Mouse (Mus musculus) myocyte (in vitro differentiated cells): ENCODE results near the gene Iqcf3.

ENCODE experiments used
- CEBPB ChIP-seq: IDR thresholded peaks from 2 replicates; pipeline ENCODE4 v1.6.1; 2011; ENCODE audit warnings: mild to moderate bottlenecking, moderate library complexity; ENCODE audit not compliant: poor library complexity, insufficient read depth, severe bottlenecking
- E2F4 ChIP-seq: IDR thresholded peaks from one replicate; pipeline ENCODE4 v1.6.1; 2011; ENCODE audit warnings: mild to moderate bottlenecking, control low read depth, moderate library complexity; ENCODE audit not compliant: insufficient read depth
- MAX ChIP-seq: IDR thresholded peaks from one replicate; pipeline ENCODE4 v1.6.1; 2011; ENCODE audit warnings: low read depth, mild to moderate bottlenecking, control low read depth
- MYOD1 ChIP-seq, 3 experiments: IDR thresholded peaks; one replicate each; pipeline ENCODE4 v1.6.1; 2011; ENCODE audit warnings: control low read depth in 2 of 3, low read depth in 2 of 3, mild to moderate bottlenecking in 2 of 3, moderate library complexity in 1 of 3; ENCODE audit not compliant: insufficient read length in 2 of 3, control insufficient read depth in 1 of 3
- POLR2A ChIP-seq: IDR thresholded peaks from one replicate; pipeline ENCODE4 v1.6.1; 2011; ENCODE audit warnings: low read depth, mild to moderate bottlenecking, control low read depth, moderate library complexity; ENCODE audit not compliant: insufficient read length
- REST ChIP-seq: IDR thresholded peaks from one replicate; pipeline ENCODE4 v1.6.1; 2011; ENCODE audit warnings: mild to moderate bottlenecking, control low read depth, moderate library complexity; ENCODE audit not compliant: insufficient read depth, insufficient read length
- SRF ChIP-seq: IDR thresholded peaks from one replicate; pipeline ENCODE4 v1.6.1; 2011; ENCODE audit warnings: low read depth; ENCODE audit not compliant: control insufficient read depth, insufficient read length
- TCF12 ChIP-seq: IDR thresholded peaks from one replicate; pipeline ENCODE4 v1.6.1; 2011; ENCODE audit warnings: mild to moderate bottlenecking, control low read depth; ENCODE audit not compliant: poor library complexity, insufficient read depth, severe bottlenecking
- TCF3 ChIP-seq: IDR thresholded peaks from one replicate; pipeline ENCODE4 v1.6.1; 2011; ENCODE audit warnings: low read depth, control low read depth; ENCODE audit not compliant: insufficient read length
- USF1 ChIP-seq: IDR thresholded peaks from one replicate; pipeline ENCODE4 v1.6.1; 2011; ENCODE audit warnings: low read depth, mild to moderate bottlenecking, control low read depth, moderate library complexity

DNA sequence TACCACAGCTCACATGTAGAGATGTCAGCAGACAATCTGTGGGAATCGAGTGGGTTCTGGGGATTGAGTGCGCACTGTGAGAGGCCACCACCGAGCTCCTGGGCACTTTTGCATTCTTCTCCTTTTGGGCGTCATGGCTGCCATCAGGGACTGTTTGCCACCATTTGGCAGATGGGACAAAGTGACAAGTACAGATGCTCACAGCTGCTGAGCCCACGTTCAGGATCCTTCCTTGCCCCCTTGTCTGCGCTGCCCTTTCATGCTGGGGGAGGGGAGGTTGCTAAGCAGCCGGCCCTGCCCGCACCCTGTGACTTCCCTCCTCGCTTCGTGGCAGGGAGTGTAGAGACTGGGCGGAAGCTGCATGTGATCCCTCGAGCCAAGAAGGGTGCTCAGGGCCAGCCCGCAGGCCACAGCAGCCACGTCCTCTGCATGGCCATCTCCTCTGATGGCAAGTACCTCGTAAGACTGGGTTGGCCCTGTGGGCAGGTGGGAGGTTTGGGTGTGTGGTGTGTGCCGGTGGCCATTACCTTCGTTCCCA, 78.8 kb downstream of the Iqcf3 start:
- TF ChIP-seq E2F4 (no peak), POLR2A (no peak), MAX (no peak), USF1 (no peak), REST (no peak), CEBPB (no peak), TCF3 (no peak), TCF12 (no peak), SRF (no peak), MYOD1 (IDR thresholded peaks at IDR 0.05; ENCODE audit: control insufficient read depth in 1 of 3, insufficient read length in 2 of 3, low read depth in 2 of 3) (no peak)
